Mouse (Mus musculus) C2C12 (cell line): ENCODE results near the gene 7530416G11Rik. TPM values are rescaled to one million over a fixed set of nuclear protein-coding genes. Genes with fewer than 3 reads are reported as not detected.
A peak's percentile ranks its signal among the peaks of the same experiment; 100 is the strongest.

Experiments used
- H3K27me3 ChIP-seq: one replicate; pipeline ENCODE4 v1.6.1; 2011; ENCODE audit not compliant: control insufficient read depth, insufficient read depth, insufficient read length
- H3K36me3 ChIP-seq: one replicate; pipeline ENCODE4 v1.6.1; 2011; ENCODE audit not compliant: control insufficient read depth, insufficient read depth
- H3K4me3 ChIP-seq: one replicate; pipeline ENCODE4 v1.5.1; 2011; ENCODE audit warnings: mild to moderate bottlenecking, control low read depth; ENCODE audit not compliant: poor library complexity, insufficient read depth, severe bottlenecking
- H3K79me2 ChIP-seq: one replicate; pipeline ENCODE4 v1.6.1; 2011; ENCODE audit not compliant: control insufficient read depth, insufficient read depth
- H3K79me3 ChIP-seq: one replicate; pipeline ENCODE4 v1.6.1; 2011; ENCODE audit warnings: low read depth, control low read depth
- H3ac ChIP-seq: one replicate; pipeline ENCODE3; 2011; ENCODE audit warnings: low read depth; ENCODE audit not compliant: control insufficient read depth, insufficient read length
- CEBPB ChIP-seq: IDR thresholded peaks from one replicate; pipeline ENCODE4 v1.6.1; 2011; ENCODE audit warnings: low read depth, mild to moderate bottlenecking, control low read depth, moderate library complexity
- CTCF ChIP-seq: IDR thresholded peaks from one replicate; pipeline ENCODE4 v1.5.1; 2011; ENCODE audit not compliant: control insufficient read depth, insufficient read depth, insufficient read length
- FOSL1 ChIP-seq: IDR thresholded peaks from one replicate; pipeline ENCODE4 v1.8.0; 2011; ENCODE audit warnings: mild to moderate bottlenecking, low read length; ENCODE audit not compliant: poor library complexity, insufficient read depth, severe bottlenecking
- MAX ChIP-seq: IDR thresholded peaks from one replicate; pipeline ENCODE4 v1.6.1; 2011; ENCODE audit warnings: mild to moderate bottlenecking, control low read depth
- MYOD1 ChIP-seq: IDR thresholded peaks from one replicate; pipeline ENCODE4 v1.6.1; 2011; ENCODE audit warnings: low read depth; ENCODE audit not compliant: control insufficient read depth, insufficient read length
- MYOG ChIP-seq: IDR thresholded peaks from one replicate; pipeline ENCODE4 v1.6.1; 2011; ENCODE audit not compliant: control insufficient read depth, insufficient read length; ENCODE audit errors: extremely low read depth
- USF1 ChIP-seq: IDR thresholded peaks from one replicate; pipeline ENCODE4 v1.6.1; 2011; ENCODE audit warnings: low read depth, mild to moderate bottlenecking, control low read depth, moderate library complexity
- polyA plus RNA-seq: library from polyadenylated mRNA; unstranded; fragments of >200 nt; fragmentation: generic; extraction: Trizol; gene quantifications from one replicate; pipeline ENCODE4 v1.2.1, GENCODE M21; 2012; ENCODE audit warnings: missing spikeins

7530416G11Rik gene
- polyA plus RNA-seq, 1 experiment: not detected

DNA sequence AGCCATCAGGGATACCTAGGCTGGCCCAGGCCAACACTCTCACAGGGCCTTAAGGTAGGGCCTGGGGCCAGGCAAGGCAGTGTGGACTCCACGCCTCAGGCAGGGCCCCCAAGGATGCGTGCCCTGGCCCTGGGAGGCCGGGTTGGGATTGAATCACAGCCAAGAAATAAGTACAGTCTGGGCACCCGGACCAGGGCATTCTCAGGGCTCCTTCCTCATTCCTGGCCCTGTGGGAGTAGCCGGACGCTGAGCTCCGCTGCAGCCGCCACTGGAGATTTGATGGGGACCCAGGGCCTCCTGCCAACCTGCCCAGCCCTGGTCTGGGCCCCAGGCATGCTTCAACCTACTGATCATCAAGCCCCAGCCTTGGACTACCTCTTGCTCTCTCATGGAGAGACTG is 31.2 kb upstream of the 7530416G11Rik start:
- Histone ChIP-seq H3K36me3 (no peaks in the 10 kb centered on the region), H3K27me3 (no peaks in the 10 kb centered on the region), H3ac (no peak overlapping the region), H3K79me3 (no peaks in the 10 kb centered on the region), H3K79me2 (no peaks in the 10 kb centered on the region), H3K4me3 (no peak overlapping the region)
- TF ChIP-seq MAX: no peak
- TF ChIP-seq CTCF: no peak
- TF ChIP-seq MYOG: no peak
- TF ChIP-seq CEBPB: no peak
- TF ChIP-seq USF1: no peak
- TF ChIP-seq FOSL1: no peak
- no peak for TF ChIP-seq MYOD1

- H3K79me3 ChIP-seq: no peaks in the 10 kb centered on the region
- no peak overlapping the region for H3ac ChIP-seq
- H3K4me3 ChIP-seq: no peak overlapping the region
- no peaks in the 10 kb centered on the region for H3K79me2 ChIP-seq
- TF ChIP-seq FOSL1 (no peak), MYOD1 (no peak), MAX (no peak), USF1 (no peak), CEBPB (no peak)
- H3K27me3 ChIP-seq: no peaks in the 10 kb centered on the region
- H3K36me3 ChIP-seq: no peaks in the 10 kb centered on the region
Measured at GRCm38 (mm10) chr15:85532063-85532462, 29.0 kb upstream of the 7530416G11Rik start.

DNA sequence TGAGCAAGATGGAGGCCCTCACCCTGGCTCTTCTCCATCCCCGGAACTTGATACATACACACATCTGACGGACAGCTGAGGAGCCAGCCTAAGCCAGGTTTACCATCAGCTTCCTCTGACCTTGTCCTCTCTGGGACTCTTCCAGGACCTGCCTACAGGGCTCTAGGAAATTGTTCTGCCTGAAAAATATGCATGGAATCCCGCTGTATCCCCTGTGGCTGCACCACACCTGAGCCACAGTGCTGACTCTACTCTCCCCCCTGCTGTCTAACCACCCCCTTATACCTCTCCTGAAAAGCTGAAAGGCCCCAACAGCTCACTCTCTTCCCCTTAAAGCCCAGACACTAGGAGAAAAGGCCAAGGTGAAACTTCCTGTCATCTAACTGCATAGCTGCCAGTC is 26.9 kb upstream of the 7530416G11Rik start:
- Histone ChIP-seq H3K4me3 (no peak overlapping the region), H3K79me3 (no peaks in the 10 kb centered on the region), H3ac (no peak overlapping the region), H3K27me3 (no peaks in the 10 kb centered on the region), H3K79me2 (no peaks in the 10 kb centered on the region), H3K36me3 (no peaks in the 10 kb centered on the region)
- no peak for TF ChIP-seq CTCF
- no peak for TF ChIP-seq FOSL1
- no peak for TF ChIP-seq MAX
- TF ChIP-seq USF1: no peak
- no peak for TF ChIP-seq CEBPB
- no peak for TF ChIP-seq MYOD1
- TF ChIP-seq MYOG: no peak

GRCm38 (mm10) chr15:85524404-85524950 is 21.4 kb upstream of the 7530416G11Rik start:
- Histone ChIP-seq H3ac (no peak overlapping the region), H3K79me2 (no peaks in the 10 kb centered on the region), H3K27me3 (no peaks in the 10 kb centered on the region), H3K4me3 (no peak overlapping the region), H3K36me3 (no peaks in the 10 kb centered on the region), H3K79me3 (no peaks in the 10 kb centered on the region)
- TF ChIP-seq USF1 (no peak), MAX (no peak), MYOD1 (no peak), MYOG (no peak), FOSL1 (no peak)

- H3K4me3 ChIP-seq: no peak overlapping the region
- H3K79me2 ChIP-seq: no peaks in the 10 kb centered on the region
- TF ChIP-seq FOSL1 (peak; percentile 63), USF1 (no peak), CEBPB (no peak), MYOG (no peak), MAX (peak; percentile 30), MYOD1 (peak; percentile 90), CTCF (peak; percentile 2)
Measured at GRCm38 (mm10) chr15:85523173-85523991, 20.4 kb upstream of the 7530416G11Rik start.

GRCm38 (mm10) chr15:85519438-85519837 is 16.4 kb upstream of the 7530416G11Rik start:
- Histone ChIP-seq H3K79me2 (no peaks in the 10 kb centered on the region), H3K4me3 (no peak overlapping the region), H3ac (no peak overlapping the region), H3K79me3 (no peaks in the 10 kb centered on the region), H3K36me3 (no peaks in the 10 kb centered on the region), H3K27me3 (peaks cover 8% of the 10 kb centered on the region)
- no peak for TF ChIP-seq CTCF
- no peak for TF ChIP-seq MYOD1
- no peak for TF ChIP-seq CEBPB
- TF ChIP-seq FOSL1: no peak
- TF ChIP-seq USF1: no peak
- no peak for TF ChIP-seq MYOG
- no peak for TF ChIP-seq MAX

More at GRCm38 (mm10) chr15:85523173-85523991, 20.4 kb upstream of the 7530416G11Rik start:
- Histone ChIP-seq H3K27me3 (peaks cover 1% of the 10 kb centered on the region), H3K79me3 (no peaks in the 10 kb centered on the region), H3K36me3 (no peaks in the 10 kb centered on the region), H3ac (no peak overlapping the region)
